Mouse (Mus musculus) G1E (cell line): ENCODE data around the gene Scaf1. TPM values are rescaled to one million over a fixed set of nuclear protein-coding genes. Genes with fewer than 3 reads are reported as not detected.

Experiments used
- ATAC-seq: 2 replicates; pipeline ENCODE4 v1.8.0; 2016; ENCODE audit warnings: mild to moderate bottlenecking; ENCODE audit not compliant: insufficient number of reproducible peaks, poor library complexity, low FRiP score, severe bottlenecking; ENCODE audit errors: extremely low read depth
- DNase-seq: peaks from one replicate; pipeline ENCODE4 v3.0.0; 2012; ENCODE audit warnings: low spot score
- H3K27me3 ChIP-seq: 2 replicates; pipeline ENCODE4 v1.6.1; 2012; ENCODE audit warnings: mild to moderate bottlenecking, low read length, inconsistent platforms; ENCODE audit not compliant: insufficient read depth
- H3K36me3 ChIP-seq: replicated peaks from 2 replicates; pipeline ENCODE3; 2012; ENCODE audit warnings: mild to moderate bottlenecking, inconsistent platforms
- H3K4me1 ChIP-seq: 2 replicates; pipeline ENCODE4 v1.6.1; 2012; ENCODE audit warnings: low read depth, low read length, inconsistent platforms, mixed read lengths; ENCODE audit not compliant: insufficient read depth
- H3K4me3 ChIP-seq: 2 replicates; pipeline ENCODE4 v1.5.1; 2012; ENCODE audit warnings: low read depth, mild to moderate bottlenecking, inconsistent platforms, low read length, moderate library complexity, mixed read lengths
- H3K9me3 ChIP-seq: replicated peaks from 2 replicates; pipeline ENCODE4 v1.6.1; 2012; ENCODE audit warnings: inconsistent platforms
- CTCF ChIP-seq: IDR thresholded peaks from 2 replicates; pipeline ENCODE4 v1.5.1; 2012; ENCODE audit warnings: low read depth, low read length, inconsistent platforms, mixed read lengths
- GATA1 ChIP-seq: IDR thresholded peaks from 2 replicates; pipeline ENCODE4 v1.6.1; 2012; ENCODE audit warnings: borderline replicate concordance, low read length, inconsistent platforms, mixed read lengths
- GATA2 ChIP-seq: IDR thresholded peaks from 2 replicates; pipeline ENCODE4 v1.6.1; 2012; ENCODE audit warnings: low read depth, low read length, inconsistent platforms, borderline replicate concordance
- POLR2AphosphoS5 ChIP-seq: IDR thresholded peaks from 2 replicates; pipeline ENCODE4 v1.6.1; 2012; ENCODE audit warnings: low read depth, low read length, inconsistent platforms; ENCODE audit not compliant: insufficient replicate concordance
- TAL1 ChIP-seq: conservative IDR thresholded peaks from 2 replicates; pipeline ENCODE4 v1.6.1; 2012; ENCODE audit warnings: low read depth, low read length, inconsistent platforms, mixed read lengths
- polyA plus RNA-seq: library from polyadenylated mRNA; stranded (reverse); fragments of >175 nt; gene quantifications from 2 replicates; pipeline ENCODE4 v1.2.3, GENCODE M21; 2012
- total RNA-seq, 2 experiments: library from RNA; stranded (forward) in 1 of 2; stranded (reverse) in 1 of 2; fragments of 200-1000 nt in 1 of 2; fragments of >200 nt in 1 of 2; fragmentation: Nextera tagmentation in 1 of 2; gene quantifications; 2 replicates each; pipeline ENCODE4 v1.2.3; 2014 to 2017

Gene Scaf1
- total RNA-seq (2014; fragmentation: Nextera tagmentation): 66.0 and 111 TPM in 2 replicates
- 11.3 and 13.5 TPM in 2 replicates for total RNA-seq (2017)
- polyA plus RNA-seq: 203 and 244 TPM in 2 replicates

GRCm38 (mm10) chr7:45015957-45016612 is at the start of gene Scaf1:
TSS of gene Scaf1 (minus strand) at chr7:45016363.
- peak; percentile 77 for ATAC-seq
- Histone ChIP-seq H3K4me1 (peaks cover 64% of the 10 kb centered on the region), H3K36me3 (peaks cover 37% of the 10 kb centered on the region), H3K4me3 (peak within 1 kb of the TSS; percentile 92), H3K27me3 (peaks cover 22% of the 10 kb centered on the region), H3K9me3 (no peaks in the 10 kb centered on the region)
- TF ChIP-seq POLR2AphosphoS5 (no peak), GATA2 (no peak), CTCF (no peak), TAL1 (no peak), GATA1 (no peak)
- DNase-seq: peak; percentile 76

GRCm38 (mm10) chr7:45062239-45062835 is 46.2 kb upstream of the Scaf1 start, which contains the start of the genes Nosip and Prrg2:
TSS of gene Nosip (plus strand) at chr7:45062429.
TSS of gene Prrg2 (minus strand) at chr7:45062677.
- Histone ChIP-seq H3K27me3 (no peaks in the 10 kb centered on the region), H3K4me3 (peak within 1 kb of the TSS; percentile 73), H3K9me3 (no peaks in the 10 kb centered on the region), H3K36me3 (peaks cover 55% of the 10 kb centered on the region), H3K4me1 (peaks cover 56% of the 10 kb centered on the region)
- ATAC-seq (peak; percentile 94), DNase-seq (peak; percentile 83)
- no peak for TF ChIP-seq GATA1
- no peak for TF ChIP-seq TAL1
- no peak for TF ChIP-seq CTCF
- no peak for TF ChIP-seq GATA2
- no peak for TF ChIP-seq POLR2AphosphoS5

GRCm38 (mm10) chr7:45061532-45062075 is 45.4 kb upstream of the Scaf1 start:
- TF ChIP-seq GATA1: no peak
- TF ChIP-seq POLR2AphosphoS5: no peak
- TF ChIP-seq TAL1: no peak
- TF ChIP-seq GATA2: no peak
- TF ChIP-seq CTCF: no peak
- ATAC-seq (no peak), DNase-seq (peak; percentile 46)
- Histone ChIP-seq H3K4me1 (peaks cover 55% of the 10 kb centered on the region), H3K36me3 (peaks cover 50% of the 10 kb centered on the region), H3K9me3 (no peaks in the 10 kb centered on the region), H3K27me3 (no peaks in the 10 kb centered on the region), H3K4me3 (peak overlapping the region; percentile 73)

GRCm38 (mm10) chr7:45060632-45061122 is 44.5 kb upstream of the Scaf1 start:
- Histone ChIP-seq H3K36me3 (peaks cover 41% of the 10 kb centered on the region), H3K9me3 (no peaks in the 10 kb centered on the region), H3K4me1 (peaks cover 51% of the 10 kb centered on the region), H3K4me3 (no peak overlapping the region; the same call in 1 of the 2 replicates), H3K27me3 (no peaks in the 10 kb centered on the region)
- TF ChIP-seq POLR2AphosphoS5 (no peak), TAL1 (no peak), GATA1 (no peak), GATA2 (no peak), CTCF (no peak)
- DNase-seq: no peak
- ATAC-seq: no peak

GRCm38 (mm10) chr7:45058607-45059571 is 42.7 kb upstream of the Scaf1 start:
- DNase-seq (no peak), ATAC-seq (no peak)
- no peak overlapping the region for H3K4me3 ChIP-seq
- peaks cover 25% of the 10 kb centered on the region for H3K36me3 ChIP-seq
- H3K27me3 ChIP-seq: no peaks in the 10 kb centered on the region
- TF ChIP-seq GATA2 (no peak), TAL1 (no peak), GATA1 (no peak), CTCF (no peak), POLR2AphosphoS5 (no peak)
- H3K9me3 ChIP-seq: no peaks in the 10 kb centered on the region
- peaks cover 45% of the 10 kb centered on the region for H3K4me1 ChIP-seq

GRCm38 (mm10) chr7:45056972-45057348 is 40.8 kb upstream of the Scaf1 start:
- Histone ChIP-seq H3K9me3 (no peaks in the 10 kb centered on the region), H3K27me3 (no peaks in the 10 kb centered on the region), H3K4me1 (peaks cover 47% of the 10 kb centered on the region), H3K4me3 (no peak overlapping the region), H3K36me3 (peaks cover 24% of the 10 kb centered on the region)
- DNase-seq (no peak), ATAC-seq (no peak)
- no peak for TF ChIP-seq POLR2AphosphoS5
- no peak for TF ChIP-seq TAL1
- TF ChIP-seq GATA2: no peak
